Mouse (Mus musculus): Measurements from ENCODE around the gene Faap20. TPM values are rescaled to one million over a fixed set of nuclear protein-coding genes. Genes with fewer than 3 reads are reported as not detected.
A peak's percentile ranks its signal among the peaks of the same experiment; 100 is the strongest.
"Not testable (repeated sequence)": the region's sequence is repeated elsewhere in the genome, so short reads cannot be mapped to it uniquely, and the experiment has no call there.

Gene Faap20
- polyA plus RNA-seq, 1 experiment from 2014 or later = 65.0 TPM

GRCm38 (mm10) chr4:155248054-155248453, 1.5 kb upstream of the Faap20 start:
- WGBS = 95% methylated on average over 3 of the region's 3 CpGs
- not testable (repeated sequence) for H3K9me3 ChIP-seq (ENCODE audit: control insufficient read depth, low read depth, low read length); ATAC-seq (ENCODE audit: insufficient number of reproducible peaks, insufficient read depth, low FRiP score, low read depth); H3K9ac ChIP-seq (replicated peaks; ENCODE audit: low read depth, low read length); H3K36me3 ChIP-seq (ENCODE audit: control insufficient read depth, insufficient read depth, low read length); H3K27ac ChIP-seq (ENCODE audit: low read length); H3K4me2 ChIP-seq (replicated peaks; ENCODE audit: low read depth, low read length); H3K27me3 ChIP-seq (ENCODE audit: control insufficient read depth, insufficient read depth, low read length); H3K4me3 ChIP-seq (ENCODE audit: low read depth, low read length)
- H3K4me1 ChIP-seq (ENCODE audit: control insufficient read depth, insufficient read depth, low read length) = peaks cover 26% of the 10 kb centered on the region; the same call in 1 of the 2 replicates

GRCm38 (mm10) chr4:155249257-155249647, 350 bp upstream of the Faap20 start:
- Histone ChIP-seq H3K9me3 (ENCODE audit: control insufficient read depth, low read depth, low read length) (no peaks in the 10 kb centered on the region; the same call in 1 of the 2 replicates), H3K36me3 (ENCODE audit: control insufficient read depth, insufficient read depth, low read length) (no peaks in the 10 kb centered on the region), H3K4me3 (ENCODE audit: low read depth, low read length) (peak overlapping the region; percentile 54), H3K27ac (ENCODE audit: low read length) (peak overlapping the region; percentile 97), H3K9ac (replicated peaks; ENCODE audit: low read depth, low read length) (peak overlapping the region; percentile 66; the same call in 1 of the 2 replicates), H3K4me2 (replicated peaks; ENCODE audit: low read depth, low read length) (peak overlapping the region; percentile 97), H3K27me3 (ENCODE audit: control insufficient read depth, insufficient read depth, low read length) (no peaks in the 10 kb centered on the region), H3K4me1 (ENCODE audit: control insufficient read depth, insufficient read depth, low read length) (peaks cover 26% of the 10 kb centered on the region; the same call in 1 of the 2 replicates)
- ATAC-seq (ENCODE audit: insufficient number of reproducible peaks, insufficient read depth, low FRiP score, low read depth) = peak; percentile 71; the same call in 1 of the 2 replicates
- WGBS = under 1% methylated on average over 9 of the region's 9 CpGs

GRCm38 (mm10) chr4:155250361-155251117, 937 bp downstream of the Faap20 start:
- H3K4me2 ChIP-seq (replicated peaks; ENCODE audit: low read depth, low read length) = peak overlapping the region; percentile 97
- no peaks in the 10 kb centered on the region for H3K36me3 ChIP-seq (ENCODE audit: control insufficient read depth, insufficient read depth, low read length)
- H3K9ac ChIP-seq (replicated peaks; ENCODE audit: low read depth, low read length) = peak overlapping the region; percentile 66
- no peaks in the 10 kb centered on the region for H3K27me3 ChIP-seq (ENCODE audit: control insufficient read depth, insufficient read depth, low read length)
- H3K4me1 ChIP-seq (ENCODE audit: control insufficient read depth, insufficient read depth, low read length) = peaks cover 22% of the 10 kb centered on the region; the same call in 1 of the 2 replicates
- peak; percentile 5; the same call in 1 of the 2 replicates for ATAC-seq (ENCODE audit: insufficient number of reproducible peaks, insufficient read depth, low FRiP score, low read depth)
- peak overlapping the region; percentile 97 for H3K27ac ChIP-seq (ENCODE audit: low read length)
- peak overlapping the region; percentile 54 for H3K4me3 ChIP-seq (ENCODE audit: low read depth, low read length)
- H3K9me3 ChIP-seq (ENCODE audit: control insufficient read depth, low read depth, low read length) = no peaks in the 10 kb centered on the region; the same call in 1 of the 2 replicates
- WGBS = 11% methylated on average over 23 of the region's 23 CpGs

- no peak for ATAC-seq (ENCODE audit: insufficient number of reproducible peaks, insufficient read depth, low FRiP score, low read depth)
- H3K9ac ChIP-seq (replicated peaks; ENCODE audit: low read depth, low read length) = no peak overlapping the region
- H3K36me3 ChIP-seq (ENCODE audit: control insufficient read depth, insufficient read depth, low read length) = no peaks in the 10 kb centered on the region
- peak overlapping the region; percentile 54 for H3K4me3 ChIP-seq (ENCODE audit: low read depth, low read length)
- H3K27ac ChIP-seq (ENCODE audit: low read length) = peak overlapping the region; percentile 15; the same call in 1 of the 2 replicates
- 42% methylated on average over 3 of the region's 3 CpGs for WGBS
- peak overlapping the region; percentile 97 for H3K4me2 ChIP-seq (replicated peaks; ENCODE audit: low read depth, low read length)
- peaks cover 17% of the 10 kb centered on the region; the same call in 1 of the 2 replicates for H3K4me1 ChIP-seq (ENCODE audit: control insufficient read depth, insufficient read depth, low read length)
- H3K9me3 ChIP-seq (ENCODE audit: control insufficient read depth, low read depth, low read length) = no peaks in the 10 kb centered on the region; the same call in 1 of the 2 replicates
- no peaks in the 10 kb centered on the region for H3K27me3 ChIP-seq (ENCODE audit: control insufficient read depth, insufficient read depth, low read length)
Observed at GRCm38 (mm10) chr4:155251147-155251546, 1.5 kb downstream of the Faap20 start.

- Histone ChIP-seq H3K27me3 (ENCODE audit: control insufficient read depth, insufficient read depth, low read length) (no peaks in the 10 kb centered on the region), H3K4me3 (ENCODE audit: low read depth, low read length) (no peak overlapping the region), H3K9ac (replicated peaks; ENCODE audit: low read depth, low read length) (no peak overlapping the region), H3K36me3 (ENCODE audit: control insufficient read depth, insufficient read depth, low read length) (no peaks in the 10 kb centered on the region), H3K9me3 (ENCODE audit: control insufficient read depth, low read depth, low read length) (no peaks in the 10 kb centered on the region; the same call in 1 of the 2 replicates), H3K4me1 (ENCODE audit: control insufficient read depth, insufficient read depth, low read length) (peaks cover 13% of the 10 kb centered on the region; the same call in 1 of the 2 replicates), H3K4me2 (replicated peaks; ENCODE audit: low read depth, low read length) (no peak overlapping the region), H3K27ac (ENCODE audit: low read length) (no peak overlapping the region)
- no peak for ATAC-seq (ENCODE audit: insufficient number of reproducible peaks, insufficient read depth, low FRiP score, low read depth)
- 85% methylated on average over 6 of the region's 6 CpGs for WGBS
Observed at GRCm38 (mm10) chr4:155252253-155252652, 2.7 kb downstream of the Faap20 start.

- H3K4me3 ChIP-seq (ENCODE audit: low read depth, low read length) = no peak overlapping the region
- H3K27ac ChIP-seq (ENCODE audit: low read length) = no peak overlapping the region
- WGBS = 93% methylated on average over 3 of the region's 3 CpGs
- H3K4me1 ChIP-seq (ENCODE audit: control insufficient read depth, insufficient read depth, low read length) = peaks cover 14% of the 10 kb centered on the region; the same call in 1 of the 2 replicates
- H3K36me3 ChIP-seq (ENCODE audit: control insufficient read depth, insufficient read depth, low read length) = no peaks in the 10 kb centered on the region
- H3K27me3 ChIP-seq (ENCODE audit: control insufficient read depth, insufficient read depth, low read length) = no peaks in the 10 kb centered on the region
- H3K9ac ChIP-seq (replicated peaks; ENCODE audit: low read depth, low read length) = no peak overlapping the region
- H3K9me3 ChIP-seq (ENCODE audit: control insufficient read depth, low read depth, low read length) = no peaks in the 10 kb centered on the region
- H3K4me2 ChIP-seq (replicated peaks; ENCODE audit: low read depth, low read length) = no peak overlapping the region
- no peak for ATAC-seq (ENCODE audit: insufficient number of reproducible peaks, insufficient read depth, low FRiP score, low read depth)
Observed at GRCm38 (mm10) chr4:155264521-155265321, 15.1 kb downstream of the Faap20 start.

- Histone ChIP-seq H3K36me3 (ENCODE audit: control insufficient read depth, insufficient read depth, low read length) (no peaks in the 10 kb centered on the region), H3K9ac (replicated peaks; ENCODE audit: low read depth, low read length) (no peak overlapping the region), H3K9me3 (ENCODE audit: control insufficient read depth, low read depth, low read length) (no peaks in the 10 kb centered on the region), H3K27me3 (ENCODE audit: control insufficient read depth, insufficient read depth, low read length) (no peaks in the 10 kb centered on the region), H3K4me2 (replicated peaks; ENCODE audit: low read depth, low read length) (no peak overlapping the region), H3K27ac (ENCODE audit: low read length) (peak overlapping the region; percentile 58; the same call in 1 of the 2 replicates), H3K4me1 (ENCODE audit: control insufficient read depth, insufficient read depth, low read length) (peaks cover 14% of the 10 kb centered on the region; the same call in 1 of the 2 replicates), H3K4me3 (ENCODE audit: low read depth, low read length) (no peak overlapping the region)
- 48% methylated on average over 7 of the region's 7 CpGs for WGBS
- no peak for ATAC-seq (ENCODE audit: insufficient number of reproducible peaks, insufficient read depth, low FRiP score, low read depth)
Observed at GRCm38 (mm10) chr4:155267047-155267543, 17.5 kb downstream of the Faap20 start.

- no peaks in the 10 kb centered on the region for H3K9me3 ChIP-seq (ENCODE audit: control insufficient read depth, low read depth, low read length)
- no peak for ATAC-seq (ENCODE audit: insufficient number of reproducible peaks, insufficient read depth, low FRiP score, low read depth)
- 37% methylated on average over 12 of the region's 12 CpGs for WGBS
Observed at GRCm38 (mm10) chr4:155267639-155268175, 18.1 kb downstream of the Faap20 start.

More at GRCm38 (mm10) chr4:155267639-155268175, 18.1 kb downstream of the Faap20 start:
- H3K27me3 ChIP-seq (ENCODE audit: control insufficient read depth, insufficient read depth, low read length) = no peaks in the 10 kb centered on the region
- H3K4me3 ChIP-seq (ENCODE audit: low read depth, low read length) = no peak overlapping the region
- H3K36me3 ChIP-seq (ENCODE audit: control insufficient read depth, insufficient read depth, low read length) = no peaks in the 10 kb centered on the region
- H3K9ac ChIP-seq (replicated peaks; ENCODE audit: low read depth, low read length) = no peak overlapping the region
- peaks cover 14% of the 10 kb centered on the region; the same call in 1 of the 2 replicates for H3K4me1 ChIP-seq (ENCODE audit: control insufficient read depth, insufficient read depth, low read length)
- H3K4me2 ChIP-seq (replicated peaks; ENCODE audit: low read depth, low read length) = no peak overlapping the region
- H3K27ac ChIP-seq (ENCODE audit: low read length) = peak overlapping the region; percentile 49
